Mouse (Mus musculus) erythroblast, adult 5-6 weeks (primary cell): ENCODE data around the gene Calcoco1. TPM values are rescaled to one million over a fixed set of nuclear protein-coding genes. Genes with fewer than 3 reads are reported as not detected.

ENCODE experiments used
- ATAC-seq: replicated peaks from 2 replicates; pipeline ENCODE4 v1.8.0; 2016; ENCODE audit warnings: moderate number of reproducible peaks, mild to moderate bottlenecking, moderate TSS enrichment, inconsistent platforms; ENCODE audit not compliant: poor library complexity, low FRiP score, severe bottlenecking
- total RNA-seq, 2 experiments: library from RNA; stranded (forward) in 1 of 2; stranded (reverse) in 1 of 2; fragments of 150-400 nt in 1 of 2; fragments of 200-764, 138-1000 nt in 1 of 2; gene quantifications; 2 replicates each; pipeline versions ENCODE4 v1.2.3 to v1.2.4; 2015 to 2017; ENCODE audit warnings: low replicate concordance in 2 of 2

Calcoco1 gene
- total RNA-seq, 2 experiments from 2014 or later = 122 to 216 TPM

DNA sequence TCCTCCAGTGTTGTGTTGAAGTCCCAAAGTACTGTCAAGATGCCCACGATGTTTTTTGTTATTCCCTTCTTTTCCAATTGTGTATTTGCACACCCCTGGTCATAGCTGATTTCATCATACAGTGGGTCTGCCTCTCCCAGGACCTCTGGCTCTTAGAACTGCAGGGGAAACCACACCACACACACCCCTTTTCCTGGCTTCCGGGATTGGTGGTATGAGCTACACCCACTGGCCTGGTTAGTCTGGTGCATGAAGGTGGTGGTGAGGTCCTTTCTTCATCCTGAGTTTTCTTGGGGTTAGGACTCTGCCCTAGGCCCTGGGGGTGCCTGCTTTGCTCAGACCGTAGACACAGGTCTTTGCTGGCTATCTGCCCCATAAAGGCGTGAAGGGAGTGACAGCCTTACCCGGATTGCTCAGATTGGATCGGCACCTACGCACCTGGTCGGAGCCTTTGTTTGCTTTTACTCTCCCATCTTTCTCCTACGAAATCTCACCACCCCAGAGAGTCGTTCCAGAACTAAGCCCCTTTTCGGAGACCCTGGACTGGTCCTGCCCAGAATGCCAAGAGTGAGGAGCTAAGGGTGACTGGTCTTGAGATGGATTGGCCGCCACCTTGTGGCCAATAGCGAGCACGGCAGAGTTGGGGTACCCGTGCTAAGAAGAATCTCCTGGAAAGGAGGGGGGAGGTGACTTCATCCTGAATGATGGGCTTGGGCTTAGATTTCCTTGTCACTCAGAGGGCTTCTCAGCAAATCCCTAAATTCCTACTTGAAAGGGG lies 17.7 kb upstream of the Calcoco1 start:
- peak; percentile 46 for ATAC-seq

- ATAC-seq = no peak
Measured at GRCm38 (mm10) chr15:102738434-102738833, 16.5 kb upstream of the Calcoco1 start.

DNA sequence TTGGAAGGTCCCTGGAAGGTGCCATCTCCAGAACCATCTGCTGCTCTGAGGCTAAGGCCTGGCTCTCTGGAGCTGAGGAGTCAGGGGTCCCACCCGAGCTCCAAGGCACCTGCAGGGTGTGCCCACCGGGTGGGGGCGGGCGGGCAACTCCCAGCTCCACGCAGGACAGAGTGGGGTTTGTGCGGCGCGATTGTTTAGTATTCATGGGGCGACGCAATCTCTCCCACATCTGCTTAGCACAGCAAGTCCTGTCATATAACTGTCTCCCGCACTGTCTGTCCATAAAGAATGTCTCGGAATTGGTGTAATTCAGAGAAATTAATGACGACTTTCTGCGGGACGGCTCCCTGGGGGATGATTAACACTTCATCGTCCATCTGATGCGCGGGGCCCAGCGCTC lies 15.1 kb upstream of the Calcoco1 start:
- ATAC-seq = no peak

DNA sequence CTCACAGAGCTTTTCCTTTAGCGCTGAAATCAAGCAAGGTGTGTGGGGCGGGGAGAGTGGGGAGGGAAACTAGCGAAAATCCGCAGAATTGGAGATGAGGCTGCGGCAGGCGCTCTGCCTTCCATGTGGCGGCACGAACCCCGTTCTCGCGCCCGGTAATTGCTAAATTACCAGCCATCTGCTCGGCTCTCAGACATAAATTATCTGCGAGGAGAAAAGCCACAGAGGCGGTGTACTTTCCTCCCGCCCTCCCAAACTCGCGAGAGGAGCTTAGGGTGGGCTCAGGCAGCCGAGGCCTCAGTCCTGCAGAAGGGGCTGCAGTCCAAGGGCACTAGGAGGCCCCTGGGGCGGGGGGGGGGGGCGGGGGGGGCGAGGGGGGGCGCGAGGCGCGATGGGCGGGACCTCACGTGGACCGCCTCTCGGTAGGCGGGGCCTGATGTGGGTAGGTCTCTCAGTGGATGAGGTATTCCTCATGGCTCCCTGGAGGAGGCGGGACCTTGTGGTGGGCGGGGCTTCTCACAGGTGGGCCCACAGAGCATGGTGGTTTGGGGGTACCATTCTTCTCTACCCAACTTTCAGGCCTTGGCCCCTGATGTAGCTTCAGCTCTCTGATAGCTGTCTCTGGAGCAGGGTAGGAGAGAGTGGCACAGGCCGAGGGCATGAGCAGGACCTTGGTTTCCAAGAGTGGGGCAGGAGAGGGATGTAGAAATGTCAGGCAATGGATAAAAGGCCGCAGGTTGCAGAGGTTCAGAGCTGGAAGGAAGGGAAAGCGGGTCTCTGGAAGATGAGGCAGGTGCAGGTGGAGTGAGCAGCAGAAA lies 14.4 kb upstream of the Calcoco1 start:
- ATAC-seq = no peak

DNA sequence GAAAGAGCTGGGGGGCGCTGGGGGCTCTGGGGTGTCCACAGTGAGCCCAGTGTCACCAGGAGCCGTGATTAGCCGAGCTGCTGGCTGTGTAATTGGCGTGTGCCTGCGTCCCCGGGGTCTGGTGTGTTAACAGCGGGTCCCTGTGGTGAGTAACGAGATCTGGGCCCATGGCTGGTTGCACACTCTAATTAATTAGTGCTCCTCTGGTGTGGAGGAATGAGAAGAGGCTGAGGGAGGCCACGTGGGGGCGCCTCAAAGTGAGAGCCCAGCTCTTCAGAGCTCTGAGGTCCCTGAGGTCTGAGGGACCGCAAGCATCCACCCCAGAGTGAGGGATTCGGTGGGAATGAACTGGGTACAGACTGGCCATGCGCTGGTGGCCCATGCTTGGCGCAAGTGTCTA lies 13.1 kb upstream of the Calcoco1 start:
- ATAC-seq = no peak

- no peak for ATAC-seq
Measured at GRCm38 (mm10) chr15:102733759-102734531, 12.0 kb upstream of the Calcoco1 start.

DNA sequence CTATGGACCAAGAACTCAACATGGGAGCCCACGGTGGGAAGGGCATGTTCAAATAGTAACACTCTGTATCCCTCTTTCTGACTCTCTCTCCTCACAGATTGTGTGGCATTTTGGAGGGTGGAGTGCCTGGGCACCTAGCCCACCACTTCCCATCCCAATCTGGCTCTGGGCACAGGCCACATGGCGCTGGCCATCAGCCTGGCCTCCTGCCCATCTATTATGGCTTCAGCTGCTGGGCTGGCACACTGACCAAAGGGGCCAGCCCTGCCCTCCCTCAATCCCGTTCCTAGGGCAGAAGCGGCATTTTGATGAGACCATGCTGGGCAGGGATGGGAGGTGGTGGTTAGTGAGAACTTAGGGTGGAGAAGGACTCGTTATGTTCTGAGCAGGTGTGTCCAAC lies 11.3 kb upstream of the Calcoco1 start:
- no peak for ATAC-seq

GRCm38 (mm10) chr15:102732406-102732805 lies 10.4 kb upstream of the Calcoco1 start:
- no peak for ATAC-seq

- no peak for ATAC-seq
Measured at GRCm38 (mm10) chr15:102727951-102728350, 6.0 kb upstream of the Calcoco1 start.

DNA sequence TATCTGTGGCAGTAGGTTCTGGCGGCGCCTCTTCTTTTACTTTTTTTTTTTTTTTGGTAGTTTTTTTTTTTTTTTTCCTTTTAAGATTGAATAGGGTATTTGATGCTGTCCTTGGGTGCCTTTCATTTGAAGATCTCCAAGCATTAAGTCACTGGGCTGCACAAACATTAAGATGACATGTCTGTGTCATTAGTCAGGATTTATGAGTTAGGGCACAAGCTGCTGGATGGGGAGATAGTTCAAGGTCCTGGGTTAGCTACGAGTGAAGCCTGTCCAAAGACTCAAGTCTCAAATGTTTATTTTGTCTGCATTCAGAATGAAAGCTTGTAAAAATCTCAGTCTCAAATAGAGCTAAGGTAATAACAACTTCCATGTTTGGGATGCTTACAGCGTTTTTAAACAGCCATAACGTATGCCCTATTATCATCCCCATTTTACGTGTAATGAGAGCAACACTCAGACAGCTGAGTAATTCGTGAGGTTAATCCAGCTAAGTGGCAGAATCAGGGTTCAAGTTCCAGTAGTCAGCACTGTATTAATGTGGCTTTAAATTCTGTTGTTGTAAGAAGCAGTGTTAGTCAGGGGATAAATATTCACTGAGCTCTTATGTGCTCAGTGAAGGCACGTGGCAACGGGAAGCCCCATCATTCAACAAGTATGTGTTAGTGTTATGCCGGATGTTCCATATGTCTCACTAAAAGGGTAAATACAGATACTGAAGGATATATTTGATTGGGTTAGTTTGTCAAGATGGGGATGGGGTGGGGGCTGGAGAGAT lies 1.6 kb upstream of the Calcoco1 start:
- ATAC-seq = no peak

GRCm38 (mm10) chr15:102722500-102722931 lies 538 bp upstream of the Calcoco1 start:
- ATAC-seq = no peak; the same call in 1 of the 2 replicates

DNA sequence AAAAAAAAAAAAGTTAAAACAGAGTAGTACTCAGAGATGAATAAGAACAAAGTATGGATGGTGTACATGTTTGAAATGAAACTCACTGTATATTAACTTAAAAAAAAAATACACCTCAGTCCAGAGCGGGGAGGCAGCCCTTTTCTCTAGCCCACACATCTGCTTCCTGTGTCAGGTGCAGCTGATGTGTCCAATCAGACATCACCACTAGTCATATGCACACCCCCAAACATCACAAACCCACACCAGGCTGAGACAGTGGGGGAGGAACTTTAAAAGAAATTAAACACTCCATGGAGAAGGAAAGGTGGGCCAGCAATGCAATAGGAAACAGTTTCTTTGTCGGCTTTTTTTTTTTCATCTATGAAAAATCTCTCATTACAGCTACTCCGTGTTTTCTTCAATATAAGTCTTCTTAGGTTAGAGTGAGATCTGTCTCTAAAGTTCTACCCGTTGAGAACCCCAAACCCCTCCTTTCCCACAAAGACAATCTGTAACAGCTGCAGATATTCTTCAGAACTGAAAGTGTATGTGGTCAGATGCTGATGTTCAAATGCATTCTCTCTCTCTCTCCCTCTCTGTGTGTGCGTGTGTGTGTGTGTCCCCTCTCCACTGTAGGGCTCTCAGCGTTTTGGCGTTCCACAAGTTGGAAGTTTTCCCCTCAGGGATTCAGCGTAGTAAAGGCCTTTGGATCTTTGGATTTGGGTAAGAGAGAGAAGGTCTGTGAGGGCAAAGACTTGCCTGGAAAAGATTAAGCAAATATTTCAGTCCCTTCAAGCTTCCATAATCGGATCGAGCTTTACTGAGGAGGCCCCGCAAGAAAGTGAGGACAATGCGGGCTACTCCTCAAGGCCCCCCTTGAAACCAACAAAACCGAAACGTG lies 721 bp downstream of the Calcoco1 start:
- ATAC-seq = peak; percentile 61

- no peak for ATAC-seq
Measured at GRCm38 (mm10) chr15:102716132-102716531, 5.8 kb downstream of the Calcoco1 start.

DNA sequence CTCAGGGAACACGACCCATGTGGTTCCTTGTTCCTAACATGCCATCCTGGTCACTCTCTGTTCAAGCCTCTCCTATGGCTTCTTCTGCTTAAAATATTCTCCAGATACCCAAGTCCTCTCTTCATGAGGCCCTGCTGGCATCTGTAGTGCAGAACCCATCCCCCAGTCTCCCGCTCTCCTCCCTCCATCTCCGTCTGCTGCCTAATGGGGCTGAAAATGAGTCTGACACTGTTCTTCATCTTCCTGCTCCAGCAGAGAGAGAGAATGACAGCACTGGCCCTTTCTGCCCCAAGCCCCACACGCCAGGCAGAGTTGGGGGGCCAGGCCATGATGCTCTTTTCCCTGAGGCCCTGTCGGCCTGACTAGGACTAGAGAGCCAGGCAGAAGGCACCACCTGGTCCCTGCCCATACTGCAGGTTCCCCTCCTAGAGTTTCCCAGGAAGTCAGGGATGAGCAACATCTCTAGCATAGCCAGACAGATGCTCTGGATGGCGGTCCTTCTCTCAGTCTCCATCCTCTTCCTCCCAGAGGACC lies 14.2 kb downstream of the Calcoco1 start:
- no peak for ATAC-seq

- no peak for ATAC-seq
Measured at GRCm38 (mm10) chr15:102705923-102706503, 16.0 kb downstream of the Calcoco1 start.

- no peak for ATAC-seq
Measured at GRCm38 (mm10) chr15:102705226-102705894, 16.6 kb downstream of the Calcoco1 start.

DNA sequence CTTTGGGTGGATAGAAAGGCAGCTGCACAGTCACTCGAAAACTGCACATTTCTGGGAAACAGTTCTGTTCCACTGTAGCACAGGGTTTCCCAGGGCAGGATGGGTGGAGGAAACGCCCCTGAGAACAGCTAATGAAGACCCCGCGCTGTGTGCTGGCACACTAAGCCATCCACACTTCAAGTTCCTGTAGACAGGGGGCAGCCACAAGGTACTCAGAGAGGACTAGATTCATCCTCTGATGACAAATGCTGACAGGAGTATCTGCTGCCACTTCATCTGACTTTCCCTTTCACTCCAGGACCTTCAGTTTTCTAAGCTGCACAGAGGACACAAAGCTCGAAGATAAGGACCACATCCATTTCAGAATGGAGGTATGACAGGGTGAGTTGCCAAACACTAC lies 17.2 kb downstream of the Calcoco1 start:
- no peak for ATAC-seq
